Mouse (Mus musculus): Measurements from ENCODE around the gene 2310033P09Rik. TPM values are rescaled to one million over a fixed set of nuclear protein-coding genes. Genes with fewer than 3 reads are reported as not detected.
A peak's percentile ranks its signal among the peaks of the same experiment; 100 is the strongest.

2310033P09Rik gene
- polyA plus RNA-seq (2015; fragmentation: Nextera tagmentation; extraction: Ambion mirVana) = 25.0 and 25.2 TPM in 2 replicates

DNA sequence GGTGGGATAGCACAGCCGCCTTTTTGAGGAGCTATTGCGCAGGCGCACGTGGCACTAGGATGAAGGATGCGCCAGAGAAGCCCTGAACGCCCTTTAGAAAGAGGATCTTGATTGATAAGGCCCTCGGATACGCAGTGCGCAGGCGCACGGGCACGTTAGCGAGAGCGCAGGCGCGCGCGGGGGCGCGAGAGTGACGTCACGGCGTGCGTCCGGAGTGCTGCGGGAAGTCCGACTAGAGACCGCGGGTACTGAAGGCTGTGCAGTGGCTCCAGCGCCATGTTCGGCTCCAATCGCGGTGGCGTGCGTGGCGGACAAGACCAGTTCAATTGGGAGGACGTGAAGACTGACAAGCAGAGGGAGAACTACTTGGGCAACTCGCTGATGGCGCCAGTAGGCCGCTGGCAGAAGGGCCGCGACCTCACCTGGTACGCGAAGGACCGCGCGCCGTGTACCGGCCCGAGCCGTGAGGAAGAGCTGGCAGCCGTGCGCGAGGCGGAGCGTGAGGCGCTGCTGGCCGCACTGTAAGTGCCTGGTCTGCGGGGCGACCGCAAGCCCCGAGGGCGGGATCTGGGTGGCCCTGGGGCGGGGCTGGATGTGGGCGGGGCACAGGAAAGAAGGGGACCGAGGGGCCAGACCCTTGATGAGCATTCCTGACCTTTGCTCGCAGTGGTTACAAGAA, at the start of gene 2310033P09Rik:
Gene 2310033P09Rik, plus strand, starts transcription at position 169 of the 679 bp plus-strand sequence.
- WGBS = under 1% methylated on average over 67 of the region's 67 CpGs
- H3K36me3 ChIP-seq (ENCODE audit: control insufficient read depth, insufficient read depth, low read length) = peaks cover 14% of the 10 kb centered on the region
- H3K9me3 ChIP-seq (replicated peaks; ENCODE audit: control insufficient read depth, low read length, poor library complexity, severe bottlenecking) = no peaks in the 10 kb centered on the region

DNA sequence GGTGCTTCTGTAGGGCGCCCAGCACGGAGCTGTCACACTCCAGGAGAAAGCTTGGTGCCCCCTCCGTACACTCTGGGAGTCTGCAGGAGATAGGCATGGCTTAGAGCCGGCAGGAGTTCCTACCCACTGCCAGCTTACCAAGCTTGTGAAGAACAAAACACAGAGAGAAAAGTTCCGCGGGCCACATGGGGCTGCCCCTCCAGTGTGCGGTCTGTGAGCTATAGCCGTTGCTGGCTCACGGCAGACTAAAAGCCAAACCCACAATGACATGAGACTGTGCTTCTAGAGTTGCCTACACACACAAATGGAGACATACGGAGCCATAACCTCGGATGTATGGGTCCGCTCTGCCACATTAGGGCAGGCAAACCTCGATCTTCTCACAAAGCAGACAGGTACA, 49.0 kb upstream of the 2310033P09Rik start:
- Histone ChIP-seq H3K9me3 (replicated peaks; ENCODE audit: control insufficient read depth, low read length, poor library complexity, severe bottlenecking) (no peaks in the 10 kb centered on the region), H3K27me3 (ENCODE audit: control insufficient read depth, insufficient read depth, low read depth, low read length) (no peaks in the 10 kb centered on the region), H3K27ac (ENCODE audit: low read length) (no peak overlapping the region), H3K4me1 (ENCODE audit: control insufficient read depth, insufficient read depth, low read length) (peaks cover 11% of the 10 kb centered on the region), H3K36me3 (ENCODE audit: control insufficient read depth, insufficient read depth, low read length) (peaks cover 4% of the 10 kb centered on the region; the same call in 1 of the 2 replicates), H3K4me2 (ENCODE audit: low read length) (no peak overlapping the region), H3K9ac (ENCODE audit: low read depth, low read length) (no peak overlapping the region), H3K4me3 (ENCODE audit: low read depth, low read length) (no peak overlapping the region)
- no peak for ATAC-seq
- WGBS = 90% methylated on average over 13 of the region's 13 CpGs

More for the DNA sequence above, at the start of gene 2310033P09Rik:
- peak within 1 kb of the TSS; percentile 58 for H3K4me3 ChIP-seq (ENCODE audit: low read depth, low read length)
- H3K4me2 ChIP-seq (ENCODE audit: low read length) = peak within 1 kb of the TSS; percentile 88
- peak; percentile 89 for ATAC-seq
- peak within 1 kb of the TSS; percentile 73 for H3K9ac ChIP-seq (ENCODE audit: low read depth, low read length)
- H3K27me3 ChIP-seq (ENCODE audit: control insufficient read depth, insufficient read depth, low read depth, low read length) = no peaks in the 10 kb centered on the region
- peaks cover 14% of the 10 kb centered on the region for H3K4me1 ChIP-seq (ENCODE audit: control insufficient read depth, insufficient read depth, low read length)
- peak within 1 kb of the TSS; percentile 70 for H3K27ac ChIP-seq (ENCODE audit: low read length)

DNA sequence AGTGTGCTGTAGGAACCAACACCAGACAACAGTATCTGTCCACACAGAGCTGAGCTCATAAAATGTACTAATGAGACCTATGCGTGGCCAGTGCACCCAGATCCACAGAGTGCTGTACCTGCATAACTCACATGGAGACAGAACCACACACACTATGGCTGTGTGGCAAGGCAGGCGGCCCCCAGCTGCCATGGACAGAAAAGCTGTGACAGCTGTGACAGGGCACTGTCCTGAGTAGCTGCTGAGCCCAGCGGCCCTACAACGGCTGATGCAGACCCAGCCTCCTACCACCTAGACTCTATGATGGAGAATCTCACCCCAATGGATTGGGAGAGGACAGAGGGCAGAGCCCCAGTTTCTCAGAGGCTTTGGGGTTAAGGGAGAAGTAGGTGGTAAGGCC, 48.6 kb upstream of the 2310033P09Rik start:
- Histone ChIP-seq H3K27me3 (ENCODE audit: control insufficient read depth, insufficient read depth, low read depth, low read length) (no peaks in the 10 kb centered on the region), H3K27ac (ENCODE audit: low read length) (no peak overlapping the region), H3K9ac (ENCODE audit: low read depth, low read length) (no peak overlapping the region), H3K4me1 (ENCODE audit: control insufficient read depth, insufficient read depth, low read length) (peaks cover 14% of the 10 kb centered on the region), H3K4me3 (ENCODE audit: low read depth, low read length) (no peak overlapping the region), H3K4me2 (ENCODE audit: low read length) (no peak overlapping the region), H3K36me3 (ENCODE audit: control insufficient read depth, insufficient read depth, low read length) (peaks cover 4% of the 10 kb centered on the region; the same call in 1 of the 2 replicates), H3K9me3 (replicated peaks; ENCODE audit: control insufficient read depth, low read length, poor library complexity, severe bottlenecking) (no peaks in the 10 kb centered on the region)
- 92% methylated on average over 4 of the region's 4 CpGs for WGBS
- no peak for ATAC-seq

DNA sequence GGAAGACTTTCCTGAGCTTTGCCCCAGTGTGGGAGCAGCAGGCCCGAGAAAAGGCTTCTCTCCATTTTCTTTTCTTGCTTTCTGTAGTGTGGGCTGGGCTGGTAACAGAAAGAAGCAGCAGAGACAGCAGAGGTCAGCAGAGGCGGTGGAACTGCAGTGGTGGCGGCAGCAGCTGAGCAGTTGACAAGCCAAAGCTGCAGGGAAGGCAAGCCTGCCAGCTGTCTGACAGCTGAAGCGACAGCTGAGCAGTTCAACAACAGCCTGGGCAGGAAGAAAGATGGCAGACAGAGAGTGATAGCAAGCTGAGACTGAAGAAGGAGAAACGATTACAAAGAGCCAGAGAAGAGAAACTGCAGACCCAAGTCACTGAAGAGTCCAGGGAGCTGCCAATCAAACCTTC, 46.7 kb upstream of the 2310033P09Rik start:
- H3K27me3 ChIP-seq (ENCODE audit: control insufficient read depth, insufficient read depth, low read depth, low read length) = no peaks in the 10 kb centered on the region
- no peak overlapping the region for H3K9ac ChIP-seq (ENCODE audit: low read depth, low read length)
- no peak for ATAC-seq
- no peaks in the 10 kb centered on the region; the same call in 1 of the 2 replicates for H3K36me3 ChIP-seq (ENCODE audit: control insufficient read depth, insufficient read depth, low read length)
- peaks cover 14% of the 10 kb centered on the region for H3K4me1 ChIP-seq (ENCODE audit: control insufficient read depth, insufficient read depth, low read length)
- H3K9me3 ChIP-seq (replicated peaks; ENCODE audit: control insufficient read depth, low read length, poor library complexity, severe bottlenecking) = no peaks in the 10 kb centered on the region
- no peak overlapping the region for H3K4me3 ChIP-seq (ENCODE audit: low read depth, low read length)
- 87% methylated on average over 5 of the region's 5 CpGs for WGBS
- no peak overlapping the region for H3K27ac ChIP-seq (ENCODE audit: low read length)
- H3K4me2 ChIP-seq (ENCODE audit: low read length) = no peak overlapping the region

DNA sequence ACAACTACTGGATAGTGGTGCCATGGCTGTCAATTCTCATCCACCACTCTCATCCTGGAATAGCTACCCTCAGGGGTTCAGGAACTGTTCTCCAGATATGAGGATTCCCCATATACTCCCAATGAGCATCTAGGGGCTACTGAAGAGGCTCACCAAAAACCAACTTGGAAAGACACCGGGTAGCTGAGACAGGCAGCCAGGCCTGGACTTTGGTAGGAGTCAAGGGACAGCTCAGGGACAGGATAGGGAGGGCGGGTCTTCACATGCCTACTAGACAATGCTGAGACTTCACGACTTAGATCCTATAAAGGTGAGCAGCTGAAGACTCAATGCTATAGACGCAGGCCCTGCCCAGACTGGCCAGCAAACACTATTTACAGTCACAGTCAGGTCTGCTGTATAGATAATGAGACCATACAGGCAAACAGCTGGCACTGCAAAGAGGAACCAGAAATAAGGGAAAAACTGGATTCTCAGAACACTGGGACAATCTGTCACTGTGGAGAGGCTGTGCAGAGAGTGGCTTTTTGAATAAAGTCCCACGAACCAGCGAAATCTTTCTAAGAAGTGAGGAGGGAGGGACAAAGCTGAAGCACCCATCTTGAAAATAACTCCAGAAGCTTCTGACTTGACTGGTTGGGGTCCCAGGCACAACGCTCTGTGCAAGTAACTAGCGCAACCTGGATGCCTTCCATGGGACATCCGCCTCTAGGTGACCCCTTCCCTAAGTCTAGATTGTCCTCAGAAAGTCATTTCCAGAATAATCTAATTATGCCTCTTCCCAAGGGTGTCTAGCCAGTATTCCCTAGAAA, 45.5 kb upstream of the 2310033P09Rik start:
- peak; percentile 0 for ATAC-seq
- WGBS = 56% methylated on average over 9 of the region's 9 CpGs

DNA sequence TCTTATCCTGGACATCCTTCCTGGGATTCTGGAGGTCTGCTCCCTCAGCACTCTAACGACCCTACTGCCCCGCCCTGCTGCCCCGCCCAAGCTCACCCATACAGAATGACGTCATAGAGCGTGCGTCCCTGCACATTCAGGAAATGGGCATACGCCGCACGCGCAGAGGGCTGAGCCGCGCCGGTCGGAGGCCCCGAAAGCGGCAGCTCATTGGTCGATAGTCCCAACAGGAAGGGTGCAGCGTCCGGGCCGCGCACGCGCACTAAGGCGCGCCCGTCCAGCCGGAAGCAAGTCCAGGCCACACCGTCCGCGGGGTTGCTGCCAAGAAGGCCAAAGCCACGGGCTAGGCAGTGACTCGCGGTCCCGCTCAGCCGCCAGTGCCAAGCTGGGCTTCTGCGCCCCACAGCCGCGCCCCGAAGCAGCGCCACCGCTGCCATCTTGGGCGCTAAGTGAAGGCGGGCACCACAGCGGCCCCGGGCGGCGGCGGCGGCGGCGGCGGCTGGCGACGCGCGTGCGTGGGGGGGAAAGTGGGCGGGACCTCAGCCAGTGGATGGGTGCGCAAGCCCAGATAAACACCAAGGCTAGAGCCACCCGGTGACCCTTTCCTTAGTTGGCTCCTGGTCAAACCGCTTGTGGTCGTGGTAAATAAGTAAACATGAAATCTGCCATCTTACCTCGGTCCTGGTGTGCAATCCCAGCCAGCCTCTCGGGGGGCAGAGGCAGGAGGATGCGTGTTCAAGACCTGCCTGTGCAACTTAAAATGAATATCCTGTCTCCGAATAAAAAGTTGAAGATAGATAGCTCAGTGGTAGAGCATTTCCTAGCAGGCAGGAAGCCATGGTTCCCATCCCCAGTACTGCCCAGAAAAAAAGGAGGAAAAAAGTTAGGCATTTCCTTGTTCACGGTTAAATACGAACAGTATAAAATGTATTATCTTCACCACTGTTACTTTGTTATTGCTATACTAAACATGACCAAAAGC, 44.6 kb upstream of the 2310033P09Rik start, which contains the start of gene Iba57:
Gene Iba57, minus strand, starts transcription at position 485 of the 982 bp plus-strand sequence.
- Histone ChIP-seq H3K27ac (ENCODE audit: low read length) (peak within 1 kb of the TSS; percentile 100), H3K4me2 (ENCODE audit: low read length) (peak within 1 kb of the TSS; percentile 85), H3K9me3 (replicated peaks; ENCODE audit: control insufficient read depth, low read length, poor library complexity, severe bottlenecking) (no peaks in the 10 kb centered on the region), H3K27me3 (ENCODE audit: control insufficient read depth, insufficient read depth, low read depth, low read length) (no peaks in the 10 kb centered on the region; the same call in 1 of the 2 replicates), H3K4me1 (ENCODE audit: control insufficient read depth, insufficient read depth, low read length) (peaks cover 14% of the 10 kb centered on the region), H3K36me3 (ENCODE audit: control insufficient read depth, insufficient read depth, low read length) (no peaks in the 10 kb centered on the region; the same call in 1 of the 2 replicates), H3K9ac (ENCODE audit: low read depth, low read length) (peak within 1 kb of the TSS; percentile 95), H3K4me3 (ENCODE audit: low read depth, low read length) (peak within 1 kb of the TSS; percentile 82)
- ATAC-seq = peak; percentile 99
- WGBS = 4% methylated on average over 53 of the region's 68 CpGs

More for the DNA sequence above, 45.5 kb upstream of the 2310033P09Rik start:
- Histone ChIP-seq H3K9me3 (replicated peaks; ENCODE audit: control insufficient read depth, low read length, poor library complexity, severe bottlenecking) (no peaks in the 10 kb centered on the region), H3K27me3 (ENCODE audit: control insufficient read depth, insufficient read depth, low read depth, low read length) (no peaks in the 10 kb centered on the region; the same call in 1 of the 2 replicates), H3K36me3 (ENCODE audit: control insufficient read depth, insufficient read depth, low read length) (no peaks in the 10 kb centered on the region; the same call in 1 of the 2 replicates), H3K4me2 (ENCODE audit: low read length) (peak overlapping the region; percentile 85), H3K27ac (ENCODE audit: low read length) (peak overlapping the region; percentile 100), H3K9ac (ENCODE audit: low read depth, low read length) (peak overlapping the region; percentile 66), H3K4me1 (ENCODE audit: control insufficient read depth, insufficient read depth, low read length) (peaks cover 14% of the 10 kb centered on the region), H3K4me3 (ENCODE audit: low read depth, low read length) (peak overlapping the region; percentile 82)

DNA sequence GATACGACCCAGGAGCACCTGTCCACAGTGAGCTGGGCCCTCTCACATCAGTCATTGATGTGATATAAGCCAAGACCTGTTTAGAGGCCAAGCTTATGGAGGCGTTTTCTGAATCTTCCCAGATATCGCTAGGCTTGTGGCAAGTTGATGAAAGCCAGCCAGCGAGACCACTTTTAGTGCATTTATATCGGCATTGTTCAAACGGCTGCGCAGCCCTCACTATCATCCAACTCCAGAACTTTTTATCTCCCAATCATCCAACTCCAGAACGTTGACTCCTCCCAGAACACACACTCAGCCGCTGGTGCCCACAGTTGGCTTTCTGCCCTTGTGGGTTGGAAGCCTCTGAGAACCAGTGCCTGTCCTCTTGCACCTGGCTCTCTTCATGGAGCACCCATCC, 43.7 kb upstream of the 2310033P09Rik start:
- ATAC-seq = no peak
- Histone ChIP-seq H3K36me3 (ENCODE audit: control insufficient read depth, insufficient read depth, low read length) (no peaks in the 10 kb centered on the region), H3K4me3 (ENCODE audit: low read depth, low read length) (no peak overlapping the region), H3K9me3 (replicated peaks; ENCODE audit: control insufficient read depth, low read length, poor library complexity, severe bottlenecking) (no peaks in the 10 kb centered on the region), H3K9ac (ENCODE audit: low read depth, low read length) (no peak overlapping the region), H3K4me2 (ENCODE audit: low read length) (peak overlapping the region; percentile 68; the same call in 1 of the 2 replicates), H3K27me3 (ENCODE audit: control insufficient read depth, insufficient read depth, low read depth, low read length) (no peaks in the 10 kb centered on the region; the same call in 1 of the 2 replicates), H3K27ac (ENCODE audit: low read length) (no peak overlapping the region), H3K4me1 (ENCODE audit: control insufficient read depth, insufficient read depth, low read length) (peaks cover 14% of the 10 kb centered on the region)
- WGBS = 89% methylated on average over 9 of the region's 9 CpGs

DNA sequence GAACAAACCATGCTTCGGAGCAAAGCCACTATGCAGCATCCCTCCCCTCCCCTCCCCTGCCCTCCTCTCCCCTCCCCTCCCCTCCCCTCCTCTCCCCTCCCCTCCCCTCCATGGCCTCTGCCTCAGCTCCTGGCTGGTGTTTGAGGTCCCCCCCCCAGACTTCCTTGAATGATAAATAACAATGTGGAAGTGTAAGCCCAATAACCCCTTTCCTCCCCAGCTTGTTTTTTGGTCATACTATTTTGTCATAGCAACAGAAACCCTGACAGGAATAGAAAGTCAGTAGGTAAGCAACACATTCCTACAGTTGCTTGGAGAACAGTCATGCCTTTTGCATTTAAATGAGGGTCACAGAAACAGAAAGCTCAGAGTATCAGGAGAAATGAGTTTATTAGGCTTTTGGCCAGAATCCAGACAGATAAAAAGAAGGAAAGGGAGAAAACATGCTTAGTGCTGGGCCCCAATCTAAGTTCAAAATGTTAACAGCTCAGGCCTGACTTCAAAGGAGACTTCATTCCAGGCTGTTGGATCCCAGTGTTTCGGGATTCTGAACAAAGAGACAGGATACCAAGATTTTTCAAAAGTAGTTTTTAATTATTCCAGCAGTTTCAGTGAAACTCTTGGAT, 42.4 kb upstream of the 2310033P09Rik start:
- H3K36me3 ChIP-seq (ENCODE audit: control insufficient read depth, insufficient read depth, low read length) = no peaks in the 10 kb centered on the region
- no peaks in the 10 kb centered on the region; the same call in 1 of the 2 replicates for H3K27me3 ChIP-seq (ENCODE audit: control insufficient read depth, insufficient read depth, low read depth, low read length)
- peaks cover 14% of the 10 kb centered on the region for H3K4me1 ChIP-seq (ENCODE audit: control insufficient read depth, insufficient read depth, low read length)
- no peak overlapping the region for H3K4me2 ChIP-seq (ENCODE audit: low read length)
- 35% methylated on average over 2 of the region's 2 CpGs for WGBS
- no peaks in the 10 kb centered on the region for H3K9me3 ChIP-seq (replicated peaks; ENCODE audit: control insufficient read depth, low read length, poor library complexity, severe bottlenecking)
- H3K27ac ChIP-seq (ENCODE audit: low read length) = no peak overlapping the region
- no peak for ATAC-seq
- H3K9ac ChIP-seq (ENCODE audit: low read depth, low read length) = no peak overlapping the region
- H3K4me3 ChIP-seq (ENCODE audit: low read depth, low read length) = no peak overlapping the region
